Mouse (Mus musculus) cerebellum, adult 9-10 months (tissue): ENCODE data around the gene Rhobtb1.

Experiments
- DNase-seq: peaks from one replicate; pipeline ENCODE4 v3.0.0; 2022

The Rhobtb1 gene

GRCm38 (mm10) chr10:69328029-69328655, 176.9 kb downstream of the Rhobtb1 start:
- DNase-seq, result no peak

DNA sequence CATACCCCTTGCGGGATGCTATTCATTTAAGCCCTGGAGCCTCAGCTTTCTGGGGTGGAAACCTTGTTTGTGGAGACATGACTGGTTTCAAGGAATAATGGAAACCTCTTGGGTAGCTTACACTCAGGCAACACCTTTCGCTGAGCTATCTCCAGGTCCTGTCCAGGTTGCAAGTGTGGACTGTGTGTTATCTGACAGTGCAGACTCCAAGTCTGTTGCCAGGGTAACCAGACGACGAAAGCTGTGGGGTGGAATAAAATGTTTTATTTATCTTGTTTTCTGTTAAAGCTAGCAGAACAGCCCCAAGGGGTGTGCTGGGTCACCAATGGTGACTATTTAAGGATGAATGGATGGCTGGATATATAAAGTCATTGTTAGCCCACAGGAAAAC, 177.4 kb downstream of the Rhobtb1 start:
- no peak for DNase-seq

GRCm38 (mm10) chr10:69331231-69331630, 180.0 kb downstream of the Rhobtb1 start:
- no peak for DNase-seq

GRCm38 (mm10) chr10:69333212-69333611, 182.0 kb downstream of the Rhobtb1 start:
- DNase-seq, result no peak

DNA sequence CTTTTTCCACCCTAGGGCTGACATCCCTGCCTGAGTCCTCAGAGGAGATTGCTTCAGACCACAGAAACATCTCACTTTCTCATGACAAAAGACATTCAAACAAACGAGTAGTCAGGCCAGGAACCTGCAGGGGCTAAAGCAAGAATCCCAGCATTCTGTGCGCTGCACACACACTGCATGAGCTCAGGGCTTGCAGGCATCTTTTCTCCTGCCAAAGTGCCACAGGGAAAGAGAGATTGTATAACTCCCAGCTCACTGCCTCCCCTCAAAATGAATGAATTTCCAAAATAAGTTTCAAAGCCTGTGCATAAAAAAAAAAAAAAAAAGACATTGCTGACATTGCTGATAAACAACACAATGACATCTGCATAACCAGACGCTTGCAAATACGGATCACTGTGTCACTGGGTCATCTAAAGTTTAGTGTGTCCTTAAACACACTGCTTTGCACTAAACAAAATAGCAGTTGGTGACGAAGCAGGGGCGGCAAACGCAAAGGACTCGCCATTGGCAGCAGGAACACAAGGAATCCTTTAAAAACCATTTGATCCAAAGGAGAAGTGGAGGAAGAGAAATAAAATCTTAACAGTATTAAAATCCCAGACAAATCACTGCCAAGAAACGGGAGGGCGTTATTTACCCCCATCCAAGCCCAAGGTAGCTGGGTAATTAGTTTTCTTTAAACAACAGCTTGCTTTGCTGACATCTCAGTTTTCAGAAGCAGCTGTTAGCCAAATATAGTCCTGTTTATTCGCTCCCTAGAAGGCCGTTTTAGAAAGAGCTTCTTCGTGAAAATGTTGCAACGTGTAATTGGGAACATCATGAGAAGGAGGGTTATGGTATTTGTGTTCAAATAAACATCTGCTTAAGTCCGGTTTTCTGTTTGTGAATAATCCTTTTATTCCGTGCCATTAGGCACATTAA, 183.3 kb downstream of the Rhobtb1 start:
- no peak for DNase-seq

- DNase-seq, result no peak
Observed at GRCm38 (mm10) chr10:69335195-69335536, 183.9 kb downstream of the Rhobtb1 start.

DNA sequence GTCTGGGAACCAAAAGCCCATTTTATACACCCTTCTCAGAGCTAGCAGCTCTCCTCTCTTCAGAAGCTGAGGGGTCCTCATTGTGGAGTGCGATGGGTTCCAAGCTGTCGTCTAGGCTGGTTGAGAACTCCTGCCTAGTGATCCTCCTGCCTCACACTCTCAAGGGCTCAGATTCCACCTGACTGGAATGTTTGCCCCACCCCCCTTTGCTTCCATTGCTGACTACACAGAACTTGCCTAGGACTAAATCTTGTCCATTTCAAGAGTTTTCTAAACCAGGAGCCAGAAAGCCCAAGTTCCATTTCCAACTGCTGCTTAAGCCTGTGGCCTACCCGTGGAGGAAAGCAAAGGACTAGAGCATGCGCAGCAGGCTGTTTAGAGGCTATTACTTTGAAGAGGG, 184.4 kb downstream of the Rhobtb1 start:
- DNase-seq, result no peak

GRCm38 (mm10) chr10:69336219-69336618, 185.0 kb downstream of the Rhobtb1 start:
- no peak for DNase-seq

DNA sequence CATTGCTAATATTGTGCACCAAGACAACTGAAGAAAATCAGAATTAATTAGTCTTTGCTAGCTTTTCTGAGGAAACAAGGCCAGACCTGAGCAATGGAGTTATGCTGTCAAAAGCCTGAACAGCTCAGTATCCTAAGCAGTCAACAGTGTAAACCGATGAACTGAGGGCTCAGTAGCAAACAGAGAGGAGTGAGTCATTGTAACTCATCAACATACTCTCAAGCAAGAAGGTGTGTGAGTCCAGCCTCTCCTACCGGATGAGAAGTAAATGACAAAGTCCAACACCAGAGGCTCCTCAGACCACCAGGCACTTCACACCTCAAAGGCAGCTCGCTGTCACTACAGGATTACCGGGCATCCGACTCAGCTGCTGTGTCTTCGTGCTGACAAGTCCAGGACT, 188.8 kb downstream of the Rhobtb1 start:
- DNase-seq, result no peak
